ENCODE assay signal across 12 mouse cellular contexts in genomic region chr2:70967216-70967615, GRCm38 (mm10).
"Had no signal": no experiment of that assay in that cellular context is flagged by ENCODE, and none has a peak within 500 bp of the region (broad histone marks: within the 10 kb centered on the region; RNA-seq: fewer than 3 reads in every experiment).

No protein-coding gene starts in this region.

- H3K27me3 ChIP-seq: limb, embryonic 15.5 days; liver, embryonic 12.5 days; megakaryocyte, embryonic 14.5 days; midbrain, embryonic 12.5 days had no signal

- DNase-seq: kidney, adult 8-10 months; kidney, postnatal 25 days; layer of hippocampus, adult 9-11 months; layer of hippocampus, postnatal 36 days; lung, embryonic 14.5 days; lung, postnatal 10 days; lung, postnatal 4 days; right cerebral cortex, adult 18-20 months had no signal

- H3K4me3 ChIP-seq: limb, embryonic 15.5 days; liver, embryonic 12.5 days; megakaryocyte, embryonic 14.5 days; midbrain, embryonic 12.5 days had no signal

- H3K36me3 ChIP-seq: limb, embryonic 15.5 days; midbrain, embryonic 12.5 days had no signal

- H3K27ac ChIP-seq: limb, embryonic 15.5 days; liver, embryonic 12.5 days; midbrain, embryonic 12.5 days had no signal

- H3K9me3 ChIP-seq: limb, embryonic 15.5 days; liver, embryonic 12.5 days; midbrain, embryonic 12.5 days had no signal

- H3K4me1 ChIP-seq: limb, embryonic 15.5 days; liver, embryonic 12.5 days; midbrain, embryonic 12.5 days had no signal
